Mouse (Mus musculus) cortical plate, adult 2 months (tissue): ENCODE results near the gene Fli1.

Experiments
- CTCF ChIP-seq: fragments of 200-500 bp; IDR thresholded peaks from 2 replicates; pipeline ENCODE4 v1.5.1; 2011; ENCODE audit warnings: mild to moderate bottlenecking, control low read depth, low read length; ENCODE audit not compliant: insufficient read depth; ENCODE audit errors: extremely low read depth
- POLR2A ChIP-seq: fragments of 200-500 bp; IDR thresholded peaks from 2 replicates; pipeline ENCODE4 v1.6.1; 2011; ENCODE audit warnings: mild to moderate bottlenecking, low read length, control low read depth; ENCODE audit not compliant: insufficient read depth; ENCODE audit errors: extremely low read depth

DNA sequence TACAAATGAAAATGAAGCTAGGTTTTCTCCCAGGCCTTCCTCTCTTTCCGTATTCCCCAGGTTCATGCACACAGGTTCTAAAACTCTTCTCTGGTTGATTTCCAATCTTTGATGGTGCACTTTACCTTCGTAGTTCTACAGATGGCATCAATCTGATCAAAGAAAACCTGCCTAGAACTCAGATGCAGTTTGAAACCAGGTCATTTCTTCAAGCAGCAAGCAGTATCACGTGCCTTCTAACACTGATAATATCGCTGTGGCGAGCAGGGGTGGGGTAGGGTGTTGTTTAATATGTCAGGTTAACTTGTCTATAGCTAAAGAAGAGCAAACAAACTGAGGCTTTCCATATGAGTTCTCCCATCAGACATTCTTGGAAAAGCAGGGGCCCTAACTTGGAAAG, 4.5 kb downstream of the Fli1 start:
- TF ChIP-seq POLR2A (no peak), CTCF (no peak)
